Mouse (Mus musculus) testis, postnatal 10 days (tissue): ENCODE results near the gene Pnpla6.
"Not testable (repeated sequence)": the region's sequence is repeated elsewhere in the genome, so short reads cannot be mapped to it uniquely, and the experiment has no call there.

Experiments
- DNase-seq: peaks from one replicate; pipeline ENCODE4 v3.0.0; 2021; ENCODE audit warnings: low spot score

The Pnpla6 gene

GRCm38 (mm10) chr8:3576211-3576960 lies 61.2 kb downstream of the Pnpla6 start:
- DNase-seq, result no peak

- DNase-seq, result no peak
Measured at GRCm38 (mm10) chr8:3579390-3580364, 64.5 kb downstream of the Pnpla6 start.

GRCm38 (mm10) chr8:3581961-3582360 lies 66.8 kb downstream of the Pnpla6 start:
- DNase-seq, result not testable (repeated sequence)

- no peak for DNase-seq
Measured at GRCm38 (mm10) chr8:3586452-3586851, 71.3 kb downstream of the Pnpla6 start.

- no peak for DNase-seq
Measured at GRCm38 (mm10) chr8:3586993-3587390, 71.8 kb downstream of the Pnpla6 start, which contains the start of gene Camsap3. Gene Camsap3 (plus strand): TSS chr8:3587293.

- peak; percentile 78 for DNase-seq
Measured at GRCm38 (mm10) chr8:3587391-3588257, 72.4 kb downstream of the Pnpla6 start.

- no peak for DNase-seq
Measured at GRCm38 (mm10) chr8:3588258-3588633, 73.1 kb downstream of the Pnpla6 start.

GRCm38 (mm10) chr8:3593470-3593869 lies 78.3 kb downstream of the Pnpla6 start:
- peak; percentile 79 for DNase-seq
